Comparison of ENCODE assay signal across 18 mouse cellular contexts in the genomic region with DNA sequence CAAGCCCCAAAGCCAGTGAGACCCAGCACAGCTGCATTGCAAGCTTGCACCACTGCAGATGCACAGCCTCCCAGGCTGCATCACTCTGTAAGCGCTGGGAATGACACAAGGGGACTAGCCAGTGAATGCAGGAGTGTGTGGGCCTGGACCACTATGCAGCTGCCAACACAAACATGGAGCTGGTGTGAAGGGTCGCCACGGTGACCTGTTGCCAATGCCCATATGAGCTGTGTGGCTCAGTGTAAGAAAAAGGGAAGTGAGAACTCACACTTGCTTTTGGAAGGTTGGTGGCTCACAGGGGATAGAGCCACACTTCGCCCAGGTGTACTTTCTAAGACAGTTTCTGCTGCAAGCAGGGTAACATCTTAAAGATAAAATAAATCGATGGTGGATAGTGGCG.
DNase-seq lines count a peak whose midpoint lies in the region; ATAC-seq lines count a peak whose summit lies in the region.
"Had no signal": no experiment of that assay in that cellular context is flagged by ENCODE, and none has a peak within 500 bp of the region (broad histone marks: within the 10 kb centered on the region; RNA-seq: fewer than 3 reads in every experiment).

No protein-coding gene starts in this region.

- no peak overlapping the region for H3K9ac ChIP-seq in lung, embryonic 16.5 days (ENCODE audit: low read length)
- H3K9ac ChIP-seq: embryonic facial prominence, embryonic 12.5 days; hindbrain, embryonic 15.5 days; midbrain, embryonic 15.5 days; neural tube, embryonic 13.5 days had no signal

- no peaks in the 10 kb centered on the region for H3K9me3 ChIP-seq in heart, embryonic 10.5 days
- H3K9me3 ChIP-seq in lung, embryonic 16.5 days (ENCODE audit: control insufficient read depth, low read length): no peaks in the 10 kb centered on the region
- no peaks in the 10 kb centered on the region; the same call in 1 of the 2 replicates for H3K9me3 ChIP-seq in embryonic facial prominence, embryonic 10.5 days
- H3K9me3 ChIP-seq: embryonic facial prominence, embryonic 12.5 days; hindbrain, embryonic 15.5 days; midbrain, embryonic 15.5 days; neural tube, embryonic 13.5 days had no signal

- H3K4me1 ChIP-seq in heart, embryonic 10.5 days: peaks cover 92% of the 10 kb centered on the region
- H3K4me1 ChIP-seq in lung, embryonic 16.5 days (replicated peaks; ENCODE audit: control insufficient read depth, insufficient read depth, low read length): peaks cover 82% of the 10 kb centered on the region
- H3K4me1 ChIP-seq in embryonic facial prominence, embryonic 10.5 days: peaks cover 93% of the 10 kb centered on the region

- intact Hi-C loops in heart, postnatal 36 days (cut with DNase I): no loop called here

- H3K36me3 ChIP-seq in heart, embryonic 10.5 days: peaks cover 34% of the 10 kb centered on the region
- H3K36me3 ChIP-seq in lung, embryonic 16.5 days (ENCODE audit: control insufficient read depth, insufficient read depth, low read length): peaks cover 5% of the 10 kb centered on the region; the same call in 1 of the 2 replicates
- peaks cover 64% of the 10 kb centered on the region for H3K36me3 ChIP-seq in embryonic facial prominence, embryonic 10.5 days (replicated peaks)
- H3K36me3 ChIP-seq: hindbrain, embryonic 15.5 days; midbrain, embryonic 15.5 days had no signal

- H3K4me2 ChIP-seq in lung, embryonic 16.5 days (ENCODE audit: low read depth, low read length): no peak overlapping the region
- H3K4me2 ChIP-seq: embryonic facial prominence, embryonic 12.5 days; hindbrain, embryonic 15.5 days; midbrain, embryonic 15.5 days; neural tube, embryonic 13.5 days had no signal

- WGBS in heart, embryonic 10.5 days: 91% methylated on average over 6 of the region's 6 CpGs
- 80% methylated on average over 6 of the region's 6 CpGs for WGBS in lung, embryonic 16.5 days
- WGBS in embryonic facial prominence, embryonic 10.5 days: 91% methylated on average over 6 of the region's 6 CpGs

- ATAC-seq in lung, embryonic 16.5 days (ENCODE audit: low read depth): no peak
- ATAC-seq in megakaryocyte progenitor cell, adult 5-6 weeks (replicated peaks; ENCODE audit: poor library complexity): peak; percentile 38
- ATAC-seq: forebrain, embryonic 16.5 days; lung, postnatal 0 days; midbrain, embryonic 15.5 days had no signal

- H3K27ac ChIP-seq in heart, embryonic 10.5 days: peak overlapping the region; percentile 24; the same call in 1 of the 2 replicates
- peak overlapping the region; percentile 36; the same call in 1 of the 2 replicates for H3K27ac ChIP-seq in lung, embryonic 16.5 days (ENCODE audit: low read length)
- peak overlapping the region; percentile 51 for H3K27ac ChIP-seq in embryonic facial prominence, embryonic 10.5 days (replicated peaks)
- H3K27ac ChIP-seq: embryonic facial prominence, embryonic 12.5 days; hindbrain, embryonic 15.5 days; midbrain, embryonic 15.5 days; neural tube, embryonic 13.5 days had no signal

- no peak overlapping the region for H3K4me3 ChIP-seq in heart, embryonic 10.5 days
- H3K4me3 ChIP-seq in lung, embryonic 16.5 days (ENCODE audit: low read length): no peak overlapping the region
- H3K4me3 ChIP-seq in embryonic facial prominence, embryonic 10.5 days: no peak overlapping the region
- H3K4me3 ChIP-seq: embryonic facial prominence, embryonic 12.5 days; hindbrain, embryonic 15.5 days; midbrain, embryonic 15.5 days; neural tube, embryonic 13.5 days had no signal

- no peaks in the 10 kb centered on the region for H3K27me3 ChIP-seq in heart, embryonic 10.5 days (ENCODE audit: insufficient read depth, poor library complexity, severe bottlenecking)
- H3K27me3 ChIP-seq in lung, embryonic 16.5 days (ENCODE audit: control insufficient read depth, insufficient read depth, low read depth, low read length): no peaks in the 10 kb centered on the region
- no peaks in the 10 kb centered on the region for H3K27me3 ChIP-seq in embryonic facial prominence, embryonic 10.5 days (replicated peaks; ENCODE audit: low read depth, poor library complexity, severe bottlenecking)
- H3K27me3 ChIP-seq: embryonic facial prominence, embryonic 12.5 days; hindbrain, embryonic 15.5 days; midbrain, embryonic 15.5 days; neural tube, embryonic 13.5 days had no signal

- peak; percentile 74 for DNase-seq in heart, embryonic 10.5 days (ENCODE audit: low spot score)
- no peak for DNase-seq in heart, postnatal 36 days
- no peak for DNase-seq in lung, adult 18-20 months
- no peak for DNase-seq in embryonic facial prominence, embryonic 10.5 days (ENCODE audit: low spot score)
- DNase-seq in gastrocnemius, postnatal 10 days: no peak
- no peak for DNase-seq in ovary, adult 18-20 months (ENCODE audit: low spot score)
- DNase-seq: adrenal gland, adult 8-10 months; cerebellum, postnatal 14 days; layer of hippocampus, adult 9-11 months; thymus, postnatal 14 days had no signal
